Mouse (Mus musculus): ENCODE results near the gene Wwox. TPM values are rescaled to one million over a fixed set of nuclear protein-coding genes. Genes with fewer than 3 reads are reported as not detected.

Gene Wwox
- polyA plus RNA-seq, 1 experiment from 2014 or later: 11.3 TPM

- H3K4me1 ChIP-seq (ENCODE audit: control insufficient read depth in 2 of 2, insufficient read depth in 2 of 2, low read length in 2 of 2): no peaks in the 10 kb centered on the region
- no peaks in the 10 kb centered on the region for H3K36me3 ChIP-seq (ENCODE audit: control insufficient read depth, insufficient read depth, low read length)
- H3K4me2 ChIP-seq (ENCODE audit: low read length): no peak overlapping the region
- no peak overlapping the region for H3K9ac ChIP-seq (ENCODE audit: low read length)
- H3K27me3 ChIP-seq (ENCODE audit: control insufficient read depth, insufficient read depth, low read length): no peaks in the 10 kb centered on the region
- no peaks in the 10 kb centered on the region for H3K9me3 ChIP-seq (ENCODE audit: control insufficient read depth, low read length)
- no peak for ATAC-seq (ENCODE audit: insufficient number of reproducible peaks, insufficient read depth, low FRiP score, low read depth)
- no peak overlapping the region for H3K4me3 ChIP-seq (ENCODE audit: control insufficient read depth in 1 of 2, insufficient read depth in 1 of 2, low read depth in 1 of 2, low read length in 2 of 2)
- WGBS: 77% methylated on average over 21 of the region's 21 CpGs
- no peak overlapping the region for H3K27ac ChIP-seq (replicated peaks in 1 of 2; ENCODE audit: control insufficient read depth in 1 of 2, insufficient read depth in 1 of 2, low read depth in 2 of 2, low read length in 2 of 2)
Observed at GRCm38 (mm10) chr8:114468526-114469207, 29.2 kb downstream of the Wwox start.

GRCm38 (mm10) chr8:114469208-114469590, 29.7 kb downstream of the Wwox start:
- Histone ChIP-seq H3K4me1 (ENCODE audit: control insufficient read depth in 2 of 2, insufficient read depth in 2 of 2, low read length in 2 of 2) (no peaks in the 10 kb centered on the region), H3K27me3 (ENCODE audit: control insufficient read depth, insufficient read depth, low read length) (no peaks in the 10 kb centered on the region), H3K4me2 (ENCODE audit: low read length) (no peak overlapping the region), H3K4me3 (ENCODE audit: control insufficient read depth in 1 of 2, insufficient read depth in 1 of 2, low read depth in 1 of 2, low read length in 2 of 2) (no peak overlapping the region), H3K36me3 (ENCODE audit: control insufficient read depth, insufficient read depth, low read length) (no peaks in the 10 kb centered on the region), H3K9ac (ENCODE audit: low read length) (no peak overlapping the region), H3K27ac (replicated peaks in 1 of 2; ENCODE audit: control insufficient read depth in 1 of 2, insufficient read depth in 1 of 2, low read depth in 2 of 2, low read length in 2 of 2) (no peak overlapping the region), H3K9me3 (ENCODE audit: control insufficient read depth, low read length) (no peaks in the 10 kb centered on the region)
- 91% methylated on average over 10 of the region's 10 CpGs for WGBS
- no peak for ATAC-seq (ENCODE audit: insufficient number of reproducible peaks, insufficient read depth, low FRiP score, low read depth)

- WGBS: 83% methylated on average over 11 of the region's 11 CpGs
- Histone ChIP-seq H3K4me1 (ENCODE audit: control insufficient read depth in 2 of 2, insufficient read depth in 2 of 2, low read length in 2 of 2) (peaks cover 2 to 6% of the 10 kb centered on the region in 2 experiments; a peak in 1 of 4 replicates), H3K4me3 (ENCODE audit: control insufficient read depth in 1 of 2, insufficient read depth in 1 of 2, low read depth in 1 of 2, low read length in 2 of 2) (no peak overlapping the region), H3K27ac (replicated peaks in 1 of 2; ENCODE audit: control insufficient read depth in 1 of 2, insufficient read depth in 1 of 2, low read depth in 2 of 2, low read length in 2 of 2) (no peak overlapping the region), H3K9ac (ENCODE audit: low read length) (no peak overlapping the region), H3K27me3 (ENCODE audit: control insufficient read depth, insufficient read depth, low read length) (no peaks in the 10 kb centered on the region), H3K9me3 (ENCODE audit: control insufficient read depth, low read length) (no peaks in the 10 kb centered on the region), H3K36me3 (ENCODE audit: control insufficient read depth, insufficient read depth, low read length) (no peaks in the 10 kb centered on the region), H3K4me2 (ENCODE audit: low read length) (no peak overlapping the region)
- ATAC-seq (ENCODE audit: insufficient number of reproducible peaks, insufficient read depth, low FRiP score, low read depth): no peak
Observed at GRCm38 (mm10) chr8:114473546-114473945, 34.1 kb downstream of the Wwox start.

GRCm38 (mm10) chr8:114476919-114477318, 37.5 kb downstream of the Wwox start:
- Histone ChIP-seq H3K4me1 (ENCODE audit: control insufficient read depth in 2 of 2, insufficient read depth in 2 of 2, low read length in 2 of 2) (peaks cover 2 to 6% of the 10 kb centered on the region in 2 experiments; a peak in 1 of 4 replicates), H3K27ac (replicated peaks in 1 of 2; ENCODE audit: control insufficient read depth in 1 of 2, insufficient read depth in 1 of 2, low read depth in 2 of 2, low read length in 2 of 2) (no peak overlapping the region), H3K36me3 (ENCODE audit: control insufficient read depth, insufficient read depth, low read length) (no peaks in the 10 kb centered on the region), H3K9me3 (ENCODE audit: control insufficient read depth, low read length) (no peaks in the 10 kb centered on the region), H3K9ac (ENCODE audit: low read length) (no peak overlapping the region), H3K4me2 (ENCODE audit: low read length) (no peak overlapping the region), H3K4me3 (ENCODE audit: control insufficient read depth in 1 of 2, insufficient read depth in 1 of 2, low read depth in 1 of 2, low read length in 2 of 2) (no peak overlapping the region), H3K27me3 (ENCODE audit: control insufficient read depth, insufficient read depth, low read length) (no peaks in the 10 kb centered on the region)
- no peak for ATAC-seq (ENCODE audit: insufficient number of reproducible peaks, insufficient read depth, low FRiP score, low read depth)
- 52% methylated on average over 10 of the region's 10 CpGs for WGBS

- ATAC-seq (ENCODE audit: insufficient number of reproducible peaks, insufficient read depth, low FRiP score, low read depth): no peak; the same call in 1 of the 2 replicates
- Histone ChIP-seq H3K4me2 (ENCODE audit: low read length) (no peak overlapping the region), H3K36me3 (ENCODE audit: control insufficient read depth, insufficient read depth, low read length) (no peaks in the 10 kb centered on the region), H3K4me3 (ENCODE audit: control insufficient read depth in 1 of 2, insufficient read depth in 1 of 2, low read depth in 1 of 2, low read length in 2 of 2) (no peak overlapping the region), H3K27me3 (ENCODE audit: control insufficient read depth, insufficient read depth, low read length) (no peaks in the 10 kb centered on the region), H3K4me1 (ENCODE audit: control insufficient read depth in 2 of 2, insufficient read depth in 2 of 2, low read length in 2 of 2) (peaks cover 2 to 6% of the 10 kb centered on the region in 2 experiments; a peak in 1 of 4 replicates), H3K27ac (replicated peaks in 1 of 2; ENCODE audit: control insufficient read depth in 1 of 2, insufficient read depth in 1 of 2, low read depth in 2 of 2, low read length in 2 of 2) (no peak overlapping the region), H3K9ac (ENCODE audit: low read length) (no peak overlapping the region), H3K9me3 (ENCODE audit: control insufficient read depth, low read length) (no peaks in the 10 kb centered on the region)
- WGBS: 57% methylated on average over 8 of the region's 8 CpGs
Observed at GRCm38 (mm10) chr8:114477790-114478189, 38.3 kb downstream of the Wwox start.

- WGBS: 77% methylated on average over 8 of the region's 8 CpGs
- H3K9me3 ChIP-seq (ENCODE audit: control insufficient read depth, low read length): no peaks in the 10 kb centered on the region
- ATAC-seq (ENCODE audit: insufficient number of reproducible peaks, insufficient read depth, low FRiP score, low read depth): no peak
Observed at GRCm38 (mm10) chr8:114479749-114480148, 40.3 kb downstream of the Wwox start.

GRCm38 (mm10) chr8:114491662-114492160, 52.3 kb downstream of the Wwox start:
- H3K4me2 ChIP-seq (ENCODE audit: low read length): no peak overlapping the region
- H3K9ac ChIP-seq (ENCODE audit: low read length): no peak overlapping the region
- H3K4me1 ChIP-seq (ENCODE audit: control insufficient read depth in 2 of 2, insufficient read depth in 2 of 2, low read length in 2 of 2): no peaks in the 10 kb centered on the region
- H3K9me3 ChIP-seq (ENCODE audit: control insufficient read depth, low read length): no peaks in the 10 kb centered on the region
- 83% methylated on average over 5 of the region's 5 CpGs for WGBS
- H3K4me3 ChIP-seq (ENCODE audit: control insufficient read depth in 1 of 2, insufficient read depth in 1 of 2, low read depth in 1 of 2, low read length in 2 of 2): no peak overlapping the region
- no peaks in the 10 kb centered on the region for H3K36me3 ChIP-seq (ENCODE audit: control insufficient read depth, insufficient read depth, low read length)
- no peak for ATAC-seq (ENCODE audit: insufficient number of reproducible peaks, insufficient read depth, low FRiP score, low read depth)
- no peak overlapping the region for H3K27ac ChIP-seq (replicated peaks in 1 of 2; ENCODE audit: control insufficient read depth in 1 of 2, insufficient read depth in 1 of 2, low read depth in 2 of 2, low read length in 2 of 2)
- no peaks in the 10 kb centered on the region for H3K27me3 ChIP-seq (ENCODE audit: control insufficient read depth, insufficient read depth, low read length)

More at GRCm38 (mm10) chr8:114479749-114480148, 40.3 kb downstream of the Wwox start:
- no peak overlapping the region for H3K9ac ChIP-seq (ENCODE audit: low read length)
- H3K4me2 ChIP-seq (ENCODE audit: low read length): no peak overlapping the region
- H3K4me1 ChIP-seq (ENCODE audit: control insufficient read depth in 2 of 2, insufficient read depth in 2 of 2, low read length in 2 of 2): peaks cover 2 to 10% of the 10 kb centered on the region in 2 experiments; a peak in 1 of 4 replicates
- H3K36me3 ChIP-seq (ENCODE audit: control insufficient read depth, insufficient read depth, low read length): no peaks in the 10 kb centered on the region
- H3K27me3 ChIP-seq (ENCODE audit: control insufficient read depth, insufficient read depth, low read length): no peaks in the 10 kb centered on the region
- H3K27ac ChIP-seq (replicated peaks in 1 of 2; ENCODE audit: control insufficient read depth in 1 of 2, insufficient read depth in 1 of 2, low read depth in 2 of 2, low read length in 2 of 2): no peak overlapping the region
- no peak overlapping the region for H3K4me3 ChIP-seq (ENCODE audit: control insufficient read depth in 1 of 2, insufficient read depth in 1 of 2, low read depth in 1 of 2, low read length in 2 of 2)
